ENCODE assay signal across 9 mouse cellular contexts in genomic region chr5:135725991-135726390, GRCm38 (mm10). TPM values are rescaled to one million over a fixed set of nuclear protein-coding genes. Genes with fewer than 3 reads are reported as not detected.
A peak's percentile ranks its signal among the peaks of the same experiment; 100 is the strongest.
DNase-seq lines count a peak whose midpoint lies in the region; ATAC-seq lines count a peak whose summit lies in the region.
"Had no signal": no experiment of that assay in that cellular context is flagged by ENCODE, and none has a peak within 500 bp of the region (broad histone marks: within the 10 kb centered on the region; RNA-seq: fewer than 3 reads in every experiment).

No protein-coding gene starts in this region.

- no peak for ATAC-seq in heart, embryonic 12.5 days (ENCODE audit: insufficient number of reproducible peaks, low FRiP score)
- no peak for ATAC-seq in embryonic facial prominence, embryonic 11.5 days (replicated peaks; ENCODE audit: insufficient number of reproducible peaks, low FRiP score, low TSS enrichment, low read depth)
- no peak for ATAC-seq in hindbrain, embryonic 15.5 days (ENCODE audit: low FRiP score, low read depth)
- no peak for ATAC-seq in midbrain, embryonic 16.5 days
- no peak for ATAC-seq in megakaryocyte progenitor cell, adult 5-6 weeks (replicated peaks; ENCODE audit: poor library complexity)

- H3K27me3 ChIP-seq in heart, embryonic 12.5 days (replicated peaks) = no peaks in the 10 kb centered on the region
- H3K27me3 ChIP-seq in embryonic facial prominence, embryonic 11.5 days (ENCODE audit: control insufficient read depth, insufficient read depth, low read length) = no peaks in the 10 kb centered on the region
- no peaks in the 10 kb centered on the region for H3K27me3 ChIP-seq in hindbrain, embryonic 15.5 days
- H3K27me3 ChIP-seq in midbrain, embryonic 16.5 days (ENCODE audit: control insufficient read depth, insufficient read depth, low read depth, low read length) = no peaks in the 10 kb centered on the region

- DNase-seq in heart, adult 18-20 months = no peak
- no peak for DNase-seq in embryonic facial prominence, embryonic 11.5 days (ENCODE audit: low spot score)
- no peak for DNase-seq in thymus, postnatal 4 days
- DNase-seq in spleen, adult 18-20 months = no peak
- DNase-seq: B cell, adult 2 months had no signal

- 0 out of 2 replicates have a peak overlapping the region, but pooled peaks have one; percentile 46 for H3K9ac ChIP-seq in heart, embryonic 12.5 days
- H3K9ac ChIP-seq in embryonic facial prominence, embryonic 11.5 days (replicated peaks; ENCODE audit: low read length) = peak overlapping the region; percentile 51
- H3K9ac ChIP-seq in hindbrain, embryonic 15.5 days = no peak overlapping the region
- H3K9ac ChIP-seq in midbrain, embryonic 16.5 days (ENCODE audit: low read depth, low read length) = peak overlapping the region; percentile 52; the same call in 1 of the 2 replicates

- 48% methylated on average over 6 of the region's 6 CpGs for WGBS in heart, embryonic 12.5 days
- 21% methylated on average over 6 of the region's 6 CpGs for WGBS in embryonic facial prominence, embryonic 11.5 days
- 15% methylated on average over 6 of the region's 6 CpGs for WGBS in hindbrain, embryonic 15.5 days
- 22% methylated on average over 6 of the region's 6 CpGs for WGBS in midbrain, embryonic 16.5 days

- peak overlapping the region; percentile 34; the same call in 1 of the 2 replicates for H3K27ac ChIP-seq in heart, embryonic 12.5 days (ENCODE audit: poor library complexity, severe bottlenecking)
- peak overlapping the region; percentile 90 for H3K27ac ChIP-seq in embryonic facial prominence, embryonic 11.5 days (replicated peaks; ENCODE audit: low read depth, low read length)
- H3K27ac ChIP-seq in hindbrain, embryonic 15.5 days (replicated peaks) = peak overlapping the region; percentile 61
- peak overlapping the region; percentile 80 for H3K27ac ChIP-seq in midbrain, embryonic 16.5 days (ENCODE audit: low read length)

- no peak overlapping the region for H3K4me3 ChIP-seq in heart, embryonic 12.5 days
- H3K4me3 ChIP-seq in embryonic facial prominence, embryonic 11.5 days (ENCODE audit: low read depth, low read length) = peak overlapping the region; percentile 17; the same call in 1 of the 2 replicates
- H3K4me3 ChIP-seq in hindbrain, embryonic 15.5 days = peak overlapping the region; percentile 1; the same call in 1 of the 2 replicates
- H3K4me3 ChIP-seq in midbrain, embryonic 16.5 days (ENCODE audit: low read depth, low read length) = peak overlapping the region; percentile 14; the same call in 1 of the 2 replicates

- peak overlapping the region; percentile 49 for H3K4me2 ChIP-seq in heart, embryonic 12.5 days
- H3K4me2 ChIP-seq in embryonic facial prominence, embryonic 11.5 days (ENCODE audit: low read depth, low read length) = peak overlapping the region; percentile 40
- peak overlapping the region; percentile 38 for H3K4me2 ChIP-seq in hindbrain, embryonic 15.5 days
- H3K4me2 ChIP-seq in midbrain, embryonic 16.5 days (ENCODE audit: low read length) = peak overlapping the region; percentile 48

- H3K4me1 ChIP-seq in heart, embryonic 12.5 days (replicated peaks) = peaks cover 59% of the 10 kb centered on the region
- peaks cover 16% of the 10 kb centered on the region for H3K4me1 ChIP-seq in embryonic facial prominence, embryonic 11.5 days (ENCODE audit: control insufficient read depth, insufficient read depth, low read length)
- peaks cover 38% of the 10 kb centered on the region for H3K4me1 ChIP-seq in hindbrain, embryonic 15.5 days (replicated peaks)
- H3K4me1 ChIP-seq in midbrain, embryonic 16.5 days (ENCODE audit: control insufficient read depth, insufficient read depth, low read length) = peaks cover 34% of the 10 kb centered on the region

- peaks cover 20% of the 10 kb centered on the region for H3K36me3 ChIP-seq in heart, embryonic 12.5 days
- peaks cover 9% of the 10 kb centered on the region for H3K36me3 ChIP-seq in embryonic facial prominence, embryonic 11.5 days (replicated peaks; ENCODE audit: control insufficient read depth, insufficient read depth, low read depth, low read length)
- H3K36me3 ChIP-seq in hindbrain, embryonic 15.5 days = peaks cover 18% of the 10 kb centered on the region
- H3K36me3 ChIP-seq in midbrain, embryonic 16.5 days (ENCODE audit: control insufficient read depth, insufficient read depth, low read length) = peaks cover 19% of the 10 kb centered on the region

- no peaks in the 10 kb centered on the region for H3K9me3 ChIP-seq in heart, embryonic 12.5 days (replicated peaks)
- no peaks in the 10 kb centered on the region for H3K9me3 ChIP-seq in embryonic facial prominence, embryonic 11.5 days (replicated peaks; ENCODE audit: control insufficient read depth, low read length)
- H3K9me3 ChIP-seq in hindbrain, embryonic 15.5 days = no peaks in the 10 kb centered on the region
- no peaks in the 10 kb centered on the region for H3K9me3 ChIP-seq in midbrain, embryonic 16.5 days (replicated peaks; ENCODE audit: control insufficient read depth, low read length, poor library complexity, severe bottlenecking)

RNA-seq across cellular contexts. Expression of gene Tmem120a, which starts 18.3 kb away (rescaled TPM):
- 34.5 and 35.8 TPM in 2 replicates for polyA plus RNA-seq in heart, embryonic 12.5 days (2016; fragmentation: Nextera tagmentation; extraction: Ambion mirVana)
- total RNA-seq in heart, adult 18-20 months (2021) = 10 to 100 TPM; 14.3 to 16.3 TPM
- polyA plus RNA-seq in embryonic facial prominence, embryonic 11.5 days (2014; fragmentation: Nextera tagmentation; extraction: Ambion mirVana) = 47.1 and 57.3 TPM in 2 replicates
- 88.4 and 89.2 TPM in 2 replicates for polyA plus RNA-seq in hindbrain, embryonic 15.5 days (2015; fragmentation: Nextera tagmentation; extraction: Ambion mirVana)
- polyA plus RNA-seq in midbrain, embryonic 16.5 days (2015; fragmentation: Nextera tagmentation; extraction: Ambion mirVana) = 87.2 and 87.8 TPM in 2 replicates
- total RNA-seq in megakaryocyte progenitor cell, adult 5-6 weeks (2015) = 8.5 and 11.6 TPM in 2 replicates
- total RNA-seq in megakaryocyte progenitor cell, adult 5-6 weeks (2017) = 8.2 and 19.1 TPM in 2 replicates

RNA-seq across cellular contexts. Expression of gene Styxl1, which starts 52.2 kb away (rescaled TPM):
- polyA plus RNA-seq in heart, embryonic 12.5 days (2016; fragmentation: Nextera tagmentation; extraction: Ambion mirVana) = not detected in 2 replicates
- total RNA-seq in heart, adult 18-20 months (2021) = not detected
- 0.31 TPM in 1 of 2 replicates, not detected in the other for polyA plus RNA-seq in embryonic facial prominence, embryonic 11.5 days (2014; fragmentation: Nextera tagmentation; extraction: Ambion mirVana)
- 0.25 and 0.60 TPM in 2 replicates for polyA plus RNA-seq in hindbrain, embryonic 15.5 days (2015; fragmentation: Nextera tagmentation; extraction: Ambion mirVana)
- polyA plus RNA-seq in midbrain, embryonic 16.5 days (2015; fragmentation: Nextera tagmentation; extraction: Ambion mirVana) = 0.24 and 0.46 TPM in 2 replicates
- total RNA-seq in megakaryocyte progenitor cell, adult 5-6 weeks (2015) = not detected in 2 replicates
- total RNA-seq in megakaryocyte progenitor cell, adult 5-6 weeks (2017) = not detected in 2 replicates

RNA-seq across cellular contexts. Expression of gene Mdh2, which starts 52.3 kb away (rescaled TPM):
- polyA plus RNA-seq in heart, embryonic 12.5 days (2016; fragmentation: Nextera tagmentation; extraction: Ambion mirVana) = 950 TPM in 2 replicates
- 1,000 to 10,000 TPM; 1,865 to 1,976 TPM for total RNA-seq in heart, adult 18-20 months (2021)
- 567 and 573 TPM in 2 replicates for polyA plus RNA-seq in embryonic facial prominence, embryonic 11.5 days (2014; fragmentation: Nextera tagmentation; extraction: Ambion mirVana)
- polyA plus RNA-seq in hindbrain, embryonic 15.5 days (2015; fragmentation: Nextera tagmentation; extraction: Ambion mirVana) = 616 and 619 TPM in 2 replicates
- polyA plus RNA-seq in midbrain, embryonic 16.5 days (2015; fragmentation: Nextera tagmentation; extraction: Ambion mirVana) = 565 and 600 TPM in 2 replicates
- 415 and 419 TPM in 2 replicates for total RNA-seq in megakaryocyte progenitor cell, adult 5-6 weeks (2015)
- 185 and 192 TPM in 2 replicates for total RNA-seq in megakaryocyte progenitor cell, adult 5-6 weeks (2017)

RNA-seq across cellular contexts. Expression of gene Por, which starts 56.2 kb away (rescaled TPM):
- polyA plus RNA-seq in heart, embryonic 12.5 days (2016; fragmentation: Nextera tagmentation; extraction: Ambion mirVana) = 50.6 and 54.0 TPM in 2 replicates
- 10 to 100 TPM; 66.4 to 82.7 TPM for total RNA-seq in heart, adult 18-20 months (2021)
- polyA plus RNA-seq in embryonic facial prominence, embryonic 11.5 days (2014; fragmentation: Nextera tagmentation; extraction: Ambion mirVana) = 62.7 and 63.5 TPM in 2 replicates
- 96.4 and 106 TPM in 2 replicates for polyA plus RNA-seq in hindbrain, embryonic 15.5 days (2015; fragmentation: Nextera tagmentation; extraction: Ambion mirVana)
- polyA plus RNA-seq in midbrain, embryonic 16.5 days (2015; fragmentation: Nextera tagmentation; extraction: Ambion mirVana) = 123 and 127 TPM in 2 replicates
- 12.7 and 21.3 TPM in 2 replicates for total RNA-seq in megakaryocyte progenitor cell, adult 5-6 weeks (2015)
- total RNA-seq in megakaryocyte progenitor cell, adult 5-6 weeks (2017) = 25.2 and 36.5 TPM in 2 replicates

Comparison
In these comparisons a context has a peak if more than half of its experiments do, and no peak if none do; other contexts are left out.
1. H3K27ac ChIP-seq: peak in every context shown above with its lines; median percentile 90 in embryonic facial prominence, embryonic 11.5 days; 80 in midbrain, embryonic 16.5 days; 61 in hindbrain, embryonic 15.5 days; 34 in heart, embryonic 12.5 days.